Mouse (Mus musculus): ENCODE results near the gene Tmem169.

Gene Tmem169

GRCm38 (mm10) chr1:72286904-72287303 lies 2.7 kb downstream of the Tmem169 start:
- no peak for DNase-seq (ENCODE audit: low spot score)

GRCm38 (mm10) chr1:72287893-72288292 lies 3.7 kb downstream of the Tmem169 start:
- no peak for DNase-seq (ENCODE audit: low spot score)

GRCm38 (mm10) chr1:72288527-72289150 lies 4.5 kb downstream of the Tmem169 start:
- no peak for DNase-seq (ENCODE audit: low spot score)

- no peak for DNase-seq (ENCODE audit: low spot score)
Observed at GRCm38 (mm10) chr1:72290896-72291295, 6.7 kb downstream of the Tmem169 start.

GRCm38 (mm10) chr1:72291421-72291820 lies 7.3 kb downstream of the Tmem169 start:
- no peak for DNase-seq (ENCODE audit: low spot score)

GRCm38 (mm10) chr1:72291925-72292324 lies 7.8 kb downstream of the Tmem169 start:
- no peak for DNase-seq (ENCODE audit: low spot score)

- DNase-seq (ENCODE audit: low spot score), result no peak
Observed at GRCm38 (mm10) chr1:72293869-72294663, 9.9 kb downstream of the Tmem169 start.

- DNase-seq (ENCODE audit: low spot score), result no peak
Observed at GRCm38 (mm10) chr1:72295746-72296145, 11.6 kb downstream of the Tmem169 start.

- no peak for DNase-seq (ENCODE audit: low spot score)
Observed at GRCm38 (mm10) chr1:72301845-72302244, 17.7 kb downstream of the Tmem169 start.

GRCm38 (mm10) chr1:72306241-72306640 lies 22.1 kb downstream of the Tmem169 start:
- no peak for DNase-seq (ENCODE audit: low spot score)

GRCm38 (mm10) chr1:72306679-72307181 lies 22.6 kb downstream of the Tmem169 start:
- DNase-seq (ENCODE audit: low spot score), result peak; percentile 24

- DNase-seq (ENCODE audit: low spot score), result peak; percentile 89
Observed at GRCm38 (mm10) chr1:72307317-72307798, 23.2 kb downstream of the Tmem169 start, which contains the start of gene Xrcc5. Gene Xrcc5, plus strand, starts transcription at chr1:72307421.

- DNase-seq (ENCODE audit: low spot score), result no peak
Observed at GRCm38 (mm10) chr1:72308919-72309318, 24.8 kb downstream of the Tmem169 start.

- DNase-seq (ENCODE audit: low spot score), result no peak
Observed at GRCm38 (mm10) chr1:72309744-72310424, 25.7 kb downstream of the Tmem169 start.

- DNase-seq (ENCODE audit: low spot score), result no peak
Observed at GRCm38 (mm10) chr1:72312701-72313398, 28.7 kb downstream of the Tmem169 start.

GRCm38 (mm10) chr1:72313399-72314039 lies 29.4 kb downstream of the Tmem169 start:
- peak; percentile 41 for DNase-seq (ENCODE audit: low spot score)

GRCm38 (mm10) chr1:72315447-72315846 lies 31.3 kb downstream of the Tmem169 start:
- no peak for DNase-seq (ENCODE audit: low spot score)

- DNase-seq (ENCODE audit: low spot score), result no peak
Observed at GRCm38 (mm10) chr1:72316409-72316808, 32.2 kb downstream of the Tmem169 start.

GRCm38 (mm10) chr1:72316901-72317300 lies 32.7 kb downstream of the Tmem169 start:
- no peak for DNase-seq (ENCODE audit: low spot score)

- no peak for DNase-seq (ENCODE audit: low spot score)
Observed at GRCm38 (mm10) chr1:72320759-72321158, 36.6 kb downstream of the Tmem169 start.

GRCm38 (mm10) chr1:72323248-72323647 lies 39.1 kb downstream of the Tmem169 start:
- DNase-seq (ENCODE audit: low spot score), result no peak
